Mouse (Mus musculus): Measurements from ENCODE around the gene Rbm42.

Rbm42 gene

GRCm38 (mm10) chr7:30615049-30615760 is 34.9 kb downstream of the Rbm42 start:
- DNase-seq (ENCODE audit: low spot score) = no peak

GRCm38 (mm10) chr7:30614454-30614853 is 35.7 kb downstream of the Rbm42 start:
- no peak for DNase-seq (ENCODE audit: low spot score)

- DNase-seq (ENCODE audit: low spot score) = peak; percentile 68
Observed at GRCm38 (mm10) chr7:30613529-30614112, 36.5 kb downstream of the Rbm42 start.

GRCm38 (mm10) chr7:30612654-30613402 is 37.3 kb downstream of the Rbm42 start, which contains the start of gene Upk1a:
TSS of gene Upk1a (minus strand) at chr7:30612847.
- no peak for DNase-seq (ENCODE audit: low spot score)

GRCm38 (mm10) chr7:30610043-30610442 is 40.1 kb downstream of the Rbm42 start:
- no peak for DNase-seq (ENCODE audit: low spot score)

GRCm38 (mm10) chr7:30608476-30608875 is 41.6 kb downstream of the Rbm42 start:
- DNase-seq (ENCODE audit: low spot score) = no peak

GRCm38 (mm10) chr7:30607706-30608309 is 42.3 kb downstream of the Rbm42 start:
- DNase-seq (ENCODE audit: low spot score) = peak; percentile 42

- DNase-seq (ENCODE audit: low spot score) = no peak
Observed at GRCm38 (mm10) chr7:30604944-30605343, 45.2 kb downstream of the Rbm42 start.

GRCm38 (mm10) chr7:30604424-30604823 is 45.7 kb downstream of the Rbm42 start:
- DNase-seq (ENCODE audit: low spot score) = no peak

- DNase-seq (ENCODE audit: low spot score) = no peak
Observed at GRCm38 (mm10) chr7:30602583-30602982, 47.5 kb downstream of the Rbm42 start.

- DNase-seq (ENCODE audit: low spot score) = no peak
Observed at GRCm38 (mm10) chr7:30600651-30601050, 49.5 kb downstream of the Rbm42 start.

GRCm38 (mm10) chr7:30599933-30600353 is 50.2 kb downstream of the Rbm42 start:
- DNase-seq (ENCODE audit: low spot score) = peak; percentile 86

- DNase-seq (ENCODE audit: low spot score) = no peak
Observed at GRCm38 (mm10) chr7:30598786-30599185, 51.3 kb downstream of the Rbm42 start, which contains the start of gene Zbtb32. TSS of gene Zbtb32 (minus strand) at chr7:30598909.

GRCm38 (mm10) chr7:30596811-30597210 is 53.3 kb downstream of the Rbm42 start:
- no peak for DNase-seq (ENCODE audit: low spot score)

- no peak for DNase-seq (ENCODE audit: low spot score)
Observed at GRCm38 (mm10) chr7:30596093-30596492, 54.0 kb downstream of the Rbm42 start.

GRCm38 (mm10) chr7:30594510-30595024 is 55.5 kb downstream of the Rbm42 start:
- DNase-seq (ENCODE audit: low spot score) = no peak

- DNase-seq (ENCODE audit: low spot score) = no peak
Observed at GRCm38 (mm10) chr7:30593579-30594509, 56.3 kb downstream of the Rbm42 start.

- DNase-seq (ENCODE audit: low spot score) = no peak
Observed at GRCm38 (mm10) chr7:30592772-30593423, 57.2 kb downstream of the Rbm42 start.

GRCm38 (mm10) chr7:30591605-30591951 is 58.5 kb downstream of the Rbm42 start:
- DNase-seq (ENCODE audit: low spot score) = no peak

Measured in c-Kit-positive CD71-positive TER-119-positive erythroid progenitor cells, embryonic 14.5 days (primary cell).